Comparison of ENCODE assay signal across 16 mouse cellular contexts in genomic region chr6:53259841-53260240, GRCm38 (mm10). TPM values are rescaled to one million over a fixed set of nuclear protein-coding genes. Genes with fewer than 3 reads are reported as not detected.
"Had no signal": no experiment of that assay in that cellular context is flagged by ENCODE, and none has a peak within 500 bp of the region (broad histone marks: within the 10 kb centered on the region; RNA-seq: fewer than 3 reads in every experiment).

No protein-coding gene starts in this region.

- H3K4me2 ChIP-seq: limb, embryonic 12.5 days; midbrain, embryonic 12.5 days; neural tube, embryonic 13.5 days had no signal

- H3K27me3 ChIP-seq: limb, embryonic 12.5 days; midbrain, embryonic 12.5 days had no signal

- H3K4me1 ChIP-seq: midbrain, embryonic 12.5 days had no signal

- H3K36me3 ChIP-seq: limb, embryonic 12.5 days; midbrain, embryonic 12.5 days; neural tube, embryonic 13.5 days had no signal

- H3K9me3 ChIP-seq: limb, embryonic 12.5 days; neural tube, embryonic 13.5 days had no signal

- H3K9ac ChIP-seq: limb, embryonic 12.5 days; liver, embryonic 14.5 days; midbrain, embryonic 12.5 days; neural tube, embryonic 13.5 days had no signal

- H3K4me3 ChIP-seq: limb, embryonic 12.5 days; midbrain, embryonic 12.5 days; neural tube, embryonic 13.5 days had no signal

- H3K27ac ChIP-seq: limb, embryonic 12.5 days; liver, embryonic 14.5 days; midbrain, embryonic 12.5 days; neural tube, embryonic 13.5 days had no signal

- DNase-seq: kidney, postnatal 25 days; layer of hippocampus, adult 9-11 months; layer of hippocampus, postnatal 36 days; liver; lung, adult 18-20 months; retina, postnatal 1 day; right cerebral cortex, postnatal 4 days; spleen, adult 18-20 months; thymus, adult 2 months; thymus, postnatal 36 days had no signal

- ATAC-seq: midbrain, embryonic 16.5 days had no signal

RNA-seq across cellular contexts. Expression of gene Creb5, which starts 27.2 kb away (rescaled TPM):
- total RNA-seq: megakaryocyte-erythroid progenitor cell, adult 5-6 weeks had no signal
